Mouse (Mus musculus) lung, postnatal 4 days (tissue): ENCODE results near the gene Nrg3.
"Not testable (repeated sequence)": the region's sequence is repeated elsewhere in the genome, so short reads cannot be mapped to it uniquely, and the experiment has no call there.

Experiments
- DNase-seq, 2 experiments: peaks; one replicate each; pipeline ENCODE4 v3.0.0; 2021

Gene Nrg3

DNA sequence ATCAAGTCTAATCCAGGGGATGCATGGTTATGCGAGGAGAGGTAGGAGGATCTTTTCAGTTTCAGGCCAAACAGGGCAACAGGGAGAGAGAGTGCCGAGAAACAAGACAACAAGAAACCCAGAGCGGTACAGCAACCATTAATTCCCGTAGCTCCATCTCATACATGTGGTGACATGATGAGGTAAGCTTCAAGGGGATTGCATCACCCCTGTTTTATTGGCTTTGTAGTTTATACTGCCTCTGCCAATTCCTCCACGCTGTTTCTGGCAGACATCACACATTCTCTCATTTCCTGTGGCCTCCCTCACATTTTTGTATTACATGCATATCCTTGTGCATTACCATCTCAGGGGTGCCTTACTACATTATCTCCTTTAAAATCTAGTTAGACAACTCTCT lies 280.9 kb downstream of the Nrg3 start:
- no peak for DNase-seq

DNA sequence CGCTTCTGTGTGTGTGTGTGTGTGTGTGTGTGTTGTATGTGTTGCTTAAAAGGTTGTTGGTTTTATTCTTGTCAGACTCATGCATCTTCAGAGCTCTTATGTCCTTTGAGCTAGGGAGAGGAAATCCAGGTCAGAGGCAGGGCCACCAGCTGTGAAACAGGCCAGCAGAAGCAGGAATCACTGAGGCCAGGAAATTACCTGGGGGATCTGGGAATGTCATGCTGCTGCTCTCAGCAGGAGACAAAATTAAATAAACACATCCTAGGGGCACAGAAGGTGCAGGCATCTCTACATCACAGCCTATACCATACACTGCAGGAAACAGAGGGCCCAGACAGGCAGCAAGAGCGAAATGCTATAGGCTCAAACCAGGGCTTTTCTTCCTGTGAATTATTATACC lies 299.2 kb downstream of the Nrg3 start:
- DNase-seq = no peak

DNA sequence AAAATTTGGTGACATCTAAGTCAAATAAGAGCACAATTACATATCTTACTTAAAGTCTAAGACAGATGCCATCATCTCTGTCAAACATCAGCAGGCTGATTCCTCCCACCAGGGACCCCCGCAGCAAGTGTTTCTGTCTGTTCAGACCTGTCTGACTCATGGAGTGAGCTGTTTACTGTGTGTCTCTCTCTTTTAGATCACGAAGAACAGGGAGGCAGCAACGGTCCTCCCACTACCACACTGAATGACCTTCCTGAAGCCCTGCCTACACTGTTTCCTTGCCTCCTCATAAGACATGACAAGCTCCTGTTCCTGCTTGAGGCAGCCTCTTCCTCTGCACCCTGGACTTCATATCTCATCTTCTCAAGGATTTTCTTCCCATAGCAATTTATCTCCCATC lies 312.7 kb downstream of the Nrg3 start:
- DNase-seq = no peak

DNA sequence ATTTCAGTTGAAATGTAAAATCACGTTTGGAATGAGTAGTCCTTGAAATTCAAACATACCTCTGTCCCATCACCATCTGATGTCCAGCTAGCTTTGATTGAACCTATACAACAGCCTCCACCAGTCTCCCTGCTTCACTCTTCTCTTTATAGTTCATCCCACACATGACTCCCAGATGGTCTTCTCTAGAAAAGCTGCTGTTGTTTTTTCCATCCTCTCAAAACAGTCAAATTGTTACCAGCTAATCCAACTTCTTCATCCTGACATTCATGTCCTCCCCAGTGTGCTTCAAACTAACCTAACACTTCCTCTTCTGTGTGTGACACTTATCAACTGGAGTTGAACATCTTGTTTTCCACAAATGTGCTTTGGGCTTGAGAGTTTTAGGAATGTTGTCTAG lies 317.4 kb downstream of the Nrg3 start:
- DNase-seq = no peak

- DNase-seq = no peak
These were observed 343.1 kb downstream of the Nrg3 start for GRCm38 (mm10) chr14:39129766-39130165.

DNA sequence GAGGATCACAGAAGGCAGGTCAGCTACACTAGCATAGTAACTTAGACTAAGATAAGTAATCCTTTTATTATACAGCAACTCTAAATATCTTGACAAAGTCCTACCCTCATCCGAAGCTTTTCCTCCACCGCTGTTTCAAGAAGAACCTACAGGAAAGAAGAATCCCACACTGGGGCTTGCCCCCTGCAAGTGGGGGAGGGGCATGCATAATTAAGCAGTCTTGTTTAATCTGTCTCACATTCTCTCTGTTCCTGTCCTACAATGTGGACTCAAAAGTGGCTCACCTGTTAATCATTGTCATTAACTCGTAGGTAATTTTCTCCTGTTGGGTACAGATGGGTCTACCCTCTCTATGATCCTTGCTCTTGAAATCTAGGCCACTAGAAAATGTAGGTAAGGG lies 354.9 kb downstream of the Nrg3 start:
- DNase-seq = no peak

- not testable (repeated sequence) for DNase-seq
These were observed 356.2 kb downstream of the Nrg3 start for GRCm38 (mm10) chr14:39116522-39117231.

- DNase-seq = no peak
These were observed 363.3 kb downstream of the Nrg3 start for GRCm38 (mm10) chr14:39109566-39109965.

DNA sequence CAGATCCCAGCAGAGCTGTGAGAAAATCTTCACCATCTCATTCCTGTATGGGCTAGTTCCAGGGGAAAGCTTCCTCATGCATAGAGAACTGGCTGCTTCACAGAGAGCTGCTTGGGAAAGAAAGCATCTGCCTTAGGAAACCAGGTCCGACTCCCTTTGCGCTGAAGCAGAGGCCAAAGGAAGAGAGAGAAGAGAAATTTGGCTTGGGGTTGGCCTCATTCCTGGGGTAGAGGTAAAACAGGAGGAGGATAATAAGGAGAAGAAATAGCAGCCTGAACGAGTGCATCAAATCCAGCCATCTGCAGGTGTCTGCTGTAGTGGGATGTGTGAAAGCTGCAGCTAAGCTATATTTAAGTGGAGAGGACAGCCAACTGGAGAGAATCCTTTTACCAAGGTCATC lies 366.1 kb downstream of the Nrg3 start:
- no peak for DNase-seq

GRCm38 (mm10) chr14:39095219-39095618 lies 377.7 kb downstream of the Nrg3 start:
- no peak for DNase-seq

DNA sequence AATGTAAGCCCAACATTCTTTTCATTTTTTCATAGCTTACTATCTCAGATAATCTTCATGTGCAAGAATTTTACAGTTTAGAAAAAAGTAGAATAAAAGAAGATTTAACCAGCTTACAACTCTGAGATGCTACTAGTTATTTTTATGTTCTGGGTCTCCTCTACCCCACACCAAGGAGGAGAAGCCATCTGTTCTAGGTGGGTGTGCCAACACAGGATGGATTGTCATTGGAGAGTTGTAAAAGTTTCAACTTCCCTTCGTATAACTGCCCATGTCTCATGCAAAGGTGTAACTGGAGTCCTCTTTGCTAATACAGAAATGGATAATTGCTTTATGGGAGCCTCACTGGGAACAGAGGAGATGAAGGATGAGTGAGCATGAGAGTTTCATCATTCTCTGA lies 393.4 kb downstream of the Nrg3 start:
- DNase-seq = no peak

DNA sequence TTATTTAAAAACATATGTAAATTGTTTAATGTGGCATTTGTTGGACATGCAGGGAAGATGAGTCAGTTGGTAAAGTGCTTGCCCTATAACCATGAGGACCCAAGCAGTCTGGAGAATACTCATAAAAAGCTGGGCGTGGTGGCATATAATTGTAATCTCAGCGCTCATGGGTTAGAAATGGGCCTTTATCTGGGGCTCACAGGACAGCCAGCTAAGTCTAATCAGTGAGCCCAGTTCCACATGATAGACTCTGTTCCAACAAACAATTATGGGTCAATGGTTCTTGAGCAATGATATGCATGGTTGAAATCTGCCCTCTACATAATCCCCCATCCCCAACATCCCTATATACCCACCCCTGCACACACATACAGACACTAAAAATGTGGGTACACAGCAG lies 421.3 kb downstream of the Nrg3 start:
- no peak for DNase-seq

DNA sequence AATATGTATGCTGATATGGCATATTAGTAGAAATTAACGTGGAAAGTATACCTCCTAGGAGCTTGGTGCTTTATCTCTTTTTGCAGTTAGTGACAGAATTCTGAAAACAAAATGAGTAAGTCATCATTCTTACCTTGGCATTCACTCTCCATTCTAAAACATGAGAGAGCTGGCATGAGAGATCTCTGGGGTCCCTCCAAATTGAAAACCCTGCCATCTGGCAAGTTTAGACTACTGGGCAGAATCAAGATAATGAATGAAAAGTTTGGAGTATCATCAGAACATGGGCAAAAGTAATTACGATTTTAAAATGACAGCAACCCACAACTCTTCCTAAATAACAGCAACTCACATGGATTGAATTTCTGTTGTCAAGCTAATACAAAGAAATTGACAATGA lies 423.9 kb downstream of the Nrg3 start:
- no peak for DNase-seq

DNA sequence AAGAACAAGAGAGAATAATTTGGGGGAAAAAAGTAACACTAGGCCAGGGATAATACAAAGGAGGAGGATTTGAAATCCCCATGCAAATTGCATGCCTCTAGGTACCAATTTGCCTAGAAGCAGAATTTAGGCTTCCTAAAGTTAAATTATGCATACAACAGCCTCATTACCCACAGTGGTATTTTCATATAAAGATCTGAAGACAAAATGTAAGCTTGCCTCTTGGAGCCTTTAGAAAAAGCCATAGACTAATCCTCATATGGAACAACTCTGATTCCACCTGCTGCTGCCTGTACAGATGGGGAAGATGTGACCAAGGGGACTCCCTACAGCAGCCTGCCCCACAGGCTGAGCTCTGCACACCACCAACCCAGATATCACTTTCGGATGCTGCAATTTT lies 428.6 kb downstream of the Nrg3 start:
- no peak for DNase-seq

DNA sequence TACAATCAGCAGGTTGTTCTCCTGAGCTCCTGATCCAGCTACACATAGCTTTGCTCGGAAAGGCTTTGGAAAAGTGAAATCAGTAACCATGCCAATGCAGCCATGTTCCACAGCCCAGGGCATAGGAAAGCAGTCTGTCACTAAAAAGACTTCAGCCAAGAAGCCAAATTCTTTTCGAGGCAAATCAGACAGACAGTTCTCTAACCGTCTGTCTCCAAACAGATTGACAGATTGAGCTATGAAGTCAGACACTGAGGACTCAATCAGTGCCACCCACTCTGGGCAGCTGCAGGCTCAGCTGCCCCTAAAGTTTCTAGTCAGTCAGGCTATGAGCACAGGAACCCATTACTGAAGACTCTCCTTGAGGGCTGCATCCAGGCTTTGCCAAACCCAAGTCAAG lies 429.1 kb downstream of the Nrg3 start:
- no peak for DNase-seq

DNA sequence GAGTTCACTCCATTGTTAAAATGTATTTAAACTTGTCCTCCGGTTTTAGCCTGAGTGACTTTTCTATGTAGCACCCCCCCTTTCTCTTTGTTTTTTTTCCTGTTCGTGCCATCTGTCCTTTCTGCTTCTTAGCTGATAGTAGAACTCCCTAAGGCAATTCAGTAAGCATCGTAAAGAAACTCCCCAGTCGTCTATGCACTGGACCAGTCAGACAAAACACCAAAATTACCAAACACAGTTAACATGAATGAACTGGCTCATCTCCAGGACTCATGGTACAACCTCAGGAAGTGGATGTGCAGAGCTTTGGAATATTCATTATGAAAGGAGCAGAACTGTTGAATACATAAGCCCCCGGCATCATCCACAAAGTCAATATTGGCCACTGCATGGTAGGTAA lies 429.5 kb downstream of the Nrg3 start:
- DNase-seq = no peak

- no peak for DNase-seq
These were observed 433.8 kb downstream of the Nrg3 start for GRCm38 (mm10) chr14:39039046-39039445.

GRCm38 (mm10) chr14:39034482-39034881 lies 438.4 kb downstream of the Nrg3 start:
- no peak for DNase-seq

- no peak for DNase-seq
These were observed 449.8 kb downstream of the Nrg3 start for GRCm38 (mm10) chr14:39023065-39023464.

DNA sequence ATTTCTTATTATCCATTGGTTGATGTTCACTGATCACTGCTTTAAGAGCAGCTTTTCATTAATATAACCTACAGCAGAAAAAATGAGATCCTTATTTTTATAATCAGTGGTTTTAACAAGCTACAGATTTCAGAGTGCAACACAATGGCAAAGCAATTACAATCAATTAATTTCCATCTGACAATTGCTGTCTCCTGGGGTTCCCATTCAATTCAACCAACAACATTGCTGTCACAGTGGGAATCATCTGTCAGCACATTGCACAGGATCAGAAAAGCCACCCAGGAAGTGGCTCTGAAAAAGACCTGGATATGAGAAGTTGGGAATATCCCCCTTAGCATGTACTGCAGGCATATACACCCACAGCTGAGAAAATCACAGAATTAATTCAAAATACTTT lies 458.8 kb downstream of the Nrg3 start:
- no peak for DNase-seq

- no peak for DNase-seq
These were observed 475.0 kb downstream of the Nrg3 start for GRCm38 (mm10) chr14:38997843-38998242.

- DNase-seq = no peak
These were observed 480.4 kb downstream of the Nrg3 start for GRCm38 (mm10) chr14:38992574-38992866.

DNA sequence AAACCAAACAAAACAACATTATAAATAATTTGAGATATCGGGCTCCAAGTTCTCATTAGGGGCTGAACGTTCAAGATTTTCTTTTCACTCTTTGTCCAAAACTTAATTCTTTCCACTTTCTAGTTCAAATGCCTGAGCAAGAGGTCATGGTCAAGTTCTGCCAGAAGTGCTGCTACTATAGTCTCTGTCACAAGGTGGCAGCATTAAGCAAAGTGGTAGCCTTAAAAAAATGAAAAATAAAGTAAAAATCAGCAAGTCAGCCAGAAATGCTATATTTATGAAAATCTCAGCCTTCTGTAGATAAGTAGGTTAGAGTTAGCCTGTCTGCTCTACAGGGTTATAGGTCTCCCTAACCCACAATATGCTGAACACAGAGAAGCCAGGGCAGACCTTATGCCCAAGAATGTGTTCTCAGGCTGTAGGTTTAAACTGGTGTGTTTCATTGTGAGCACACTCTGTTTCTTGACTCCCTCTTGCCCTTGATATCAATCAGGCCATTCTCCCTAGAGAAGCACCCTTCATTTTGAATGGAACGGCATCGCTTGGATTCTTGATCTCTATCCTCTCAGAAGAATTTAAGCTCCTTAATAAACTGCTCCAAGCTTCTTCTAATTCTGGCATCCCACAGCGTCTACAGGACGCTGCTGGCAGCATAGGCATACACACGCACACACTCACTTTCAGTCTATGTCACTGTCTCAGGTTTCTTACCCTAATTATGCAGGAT lies 480.9 kb downstream of the Nrg3 start:
- no peak for DNase-seq

DNA sequence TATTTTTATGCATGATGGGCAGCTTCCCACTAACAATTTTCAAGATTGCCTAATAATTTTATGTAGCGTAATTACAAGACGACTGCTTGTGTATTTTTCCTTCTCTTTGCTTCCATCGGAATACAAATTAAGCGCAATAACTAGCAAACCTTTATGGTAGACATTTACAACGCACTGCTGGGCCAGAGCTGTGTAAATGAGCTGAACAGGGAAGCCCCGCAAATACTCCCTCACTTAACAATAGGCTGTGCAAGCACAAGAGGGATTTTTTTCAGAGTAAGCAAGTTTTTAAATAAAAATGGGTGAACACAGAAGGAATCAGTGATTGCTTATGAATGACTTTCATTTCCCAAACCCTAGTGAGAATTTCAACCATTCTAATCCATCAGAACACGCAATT lies 513.5 kb downstream of the Nrg3 start:
- no peak for DNase-seq

DNA sequence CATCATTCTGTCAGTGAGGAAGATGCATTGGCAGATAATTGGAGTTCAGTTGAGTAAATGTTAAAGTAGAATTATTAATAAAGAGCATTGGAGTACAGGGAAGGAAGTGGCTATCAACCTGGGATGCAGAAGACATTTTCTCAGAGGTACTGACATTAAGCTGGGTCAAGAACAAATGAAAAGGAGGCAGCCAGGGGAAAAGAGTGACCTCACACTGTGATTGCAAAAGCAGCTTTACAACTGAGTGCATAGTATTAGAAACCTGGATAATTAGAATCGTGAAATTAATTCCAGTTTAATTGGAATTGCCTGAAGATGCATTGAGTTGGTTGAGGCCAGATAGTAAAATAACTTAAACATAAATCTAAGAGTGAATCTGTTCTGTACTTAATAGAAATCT lies 535.4 kb downstream of the Nrg3 start:
- no peak for DNase-seq
